Mouse (Mus musculus) embryonic facial prominence, embryonic 10.5 days (tissue): Measurements from ENCODE around the gene Trip4. TPM values are rescaled to one million over a fixed set of nuclear protein-coding genes. Genes with fewer than 3 reads are reported as not detected.

ENCODE experiments used
- DNase-seq: peaks from one replicate; pipeline ENCODE4 v3.0.0-alpha.2; 2017; ENCODE audit warnings: low spot score
- H3K27ac ChIP-seq: fragments of 300-500 bp; sonication (generic); replicated peaks from 2 replicates; pipeline ENCODE4 v1.5.1; 2016; ENCODE audit warnings: mild to moderate bottlenecking
- H3K27me3 ChIP-seq: fragments of 300-500 bp; sonication (generic); replicated peaks from 2 replicates; pipeline ENCODE4 v1.6.1; 2016; ENCODE audit warnings: low read depth, mild to moderate bottlenecking; ENCODE audit not compliant: poor library complexity, severe bottlenecking
- H3K36me3 ChIP-seq: fragments of 300-500 bp; sonication (generic); replicated peaks from 2 replicates; pipeline ENCODE4 v1.6.1; 2016; ENCODE audit warnings: mild to moderate bottlenecking, moderate library complexity
- H3K4me1 ChIP-seq: fragments of 300-500 bp; sonication (generic); 2 replicates; pipeline ENCODE4 v1.6.1; 2016
- H3K4me3 ChIP-seq: fragments of 300-500 bp; sonication (generic); 2 replicates; pipeline ENCODE4 v1.5.1; 2016; ENCODE audit warnings: mild to moderate bottlenecking, moderate library complexity
- H3K9me3 ChIP-seq: fragments of 300-500 bp; sonication (generic); 2 replicates; pipeline ENCODE4 v1.6.1; 2016; ENCODE audit warnings: mild to moderate bottlenecking
- WGBS: fragments of 180-500 bp; shearing (Covaris S2); methylation state at CpG from one replicate; pipeline ENCODE4 v1.1.7; 2016; 5-methylcytosine and 5-hydroxymethylcytosine counted together
- polyA plus RNA-seq: library from polyadenylated mRNA; unstranded; fragments of >200 nt; fragmentation: Nextera tagmentation; extraction: Ambion mirVana; gene quantifications from 2 replicates; pipeline ENCODE4 v1.2.1, GENCODE M21; 2016

The Trip4 gene
- 31.7 and 34.1 TPM in 2 replicates for polyA plus RNA-seq

GRCm38 (mm10) chr9:65908394-65909300 lies at the start of gene Trip4, which contains the start of gene Csnk1g1:
TSS of gene Trip4 (minus strand) at chr9:65908794.
TSS of gene Csnk1g1 (plus strand) at chr9:65908924.
- Histone ChIP-seq H3K27ac (peak within 1 kb of the TSS; percentile 92), H3K27me3 (no peaks in the 10 kb centered on the region), H3K9me3 (no peaks in the 10 kb centered on the region), H3K4me1 (peaks cover 16% of the 10 kb centered on the region; the same call in 1 of the 2 replicates), H3K36me3 (peaks cover 32% of the 10 kb centered on the region), H3K4me3 (peak within 1 kb of the TSS; percentile 89)
- DNase-seq = peak; percentile 96
- WGBS = 1% methylated on average over 38 of the region's 38 CpGs

- WGBS = 87% methylated on average over 3 of the region's 3 CpGs
Measured at GRCm38 (mm10) chr9:65951082-65951587, 42.5 kb upstream of the Trip4 start.

GRCm38 (mm10) chr9:65937566-65937965 lies 29.0 kb upstream of the Trip4 start:
- Histone ChIP-seq H3K27me3 (no peaks in the 10 kb centered on the region), H3K36me3 (no peaks in the 10 kb centered on the region), H3K9me3 (no peaks in the 10 kb centered on the region), H3K27ac (no peak overlapping the region), H3K4me3 (no peak overlapping the region), H3K4me1 (no peaks in the 10 kb centered on the region)
- DNase-seq = no peak
- WGBS = 91% methylated on average over 2 of the region's 2 CpGs

More at GRCm38 (mm10) chr9:65951082-65951587, 42.5 kb upstream of the Trip4 start:
- Histone ChIP-seq H3K27me3 (no peaks in the 10 kb centered on the region), H3K9me3 (no peaks in the 10 kb centered on the region), H3K4me3 (no peak overlapping the region), H3K27ac (no peak overlapping the region), H3K36me3 (peaks cover 23% of the 10 kb centered on the region), H3K4me1 (no peaks in the 10 kb centered on the region)
- DNase-seq = no peak

- Histone ChIP-seq H3K4me3 (no peak overlapping the region), H3K27ac (no peak overlapping the region), H3K4me1 (no peaks in the 10 kb centered on the region), H3K27me3 (no peaks in the 10 kb centered on the region), H3K36me3 (no peaks in the 10 kb centered on the region), H3K9me3 (no peaks in the 10 kb centered on the region)
- no peak for DNase-seq
Measured at GRCm38 (mm10) chr9:65929826-65930225, 21.2 kb upstream of the Trip4 start.

GRCm38 (mm10) chr9:65928456-65928855 lies 19.9 kb upstream of the Trip4 start:
- Histone ChIP-seq H3K4me1 (no peaks in the 10 kb centered on the region), H3K4me3 (no peak overlapping the region), H3K27me3 (no peaks in the 10 kb centered on the region), H3K27ac (no peak overlapping the region), H3K9me3 (no peaks in the 10 kb centered on the region), H3K36me3 (no peaks in the 10 kb centered on the region)
- DNase-seq = no peak

GRCm38 (mm10) chr9:65917015-65917414 lies 8.4 kb upstream of the Trip4 start:
- Histone ChIP-seq H3K36me3 (no peaks in the 10 kb centered on the region), H3K27me3 (no peaks in the 10 kb centered on the region), H3K4me3 (no peak overlapping the region), H3K4me1 (no peaks in the 10 kb centered on the region), H3K27ac (no peak overlapping the region), H3K9me3 (no peaks in the 10 kb centered on the region)
- WGBS = 79% methylated on average over 1 of the region's 1 CpGs
- no peak for DNase-seq

- 82% methylated on average over 2 of the region's 2 CpGs for WGBS
- H3K27ac ChIP-seq = no peak overlapping the region
- H3K4me3 ChIP-seq = no peak overlapping the region
- no peak for DNase-seq
- H3K36me3 ChIP-seq = no peaks in the 10 kb centered on the region
- no peaks in the 10 kb centered on the region for H3K27me3 ChIP-seq
- H3K4me1 ChIP-seq = peaks cover 9% of the 10 kb centered on the region; the same call in 1 of the 2 replicates
- H3K9me3 ChIP-seq = no peaks in the 10 kb centered on the region
Measured at GRCm38 (mm10) chr9:65913976-65914375, 5.4 kb upstream of the Trip4 start.

- Histone ChIP-seq H3K27ac (peak overlapping the region; percentile 92), H3K27me3 (no peaks in the 10 kb centered on the region), H3K9me3 (no peaks in the 10 kb centered on the region), H3K36me3 (peaks cover 21% of the 10 kb centered on the region), H3K4me1 (peaks cover 16% of the 10 kb centered on the region; the same call in 1 of the 2 replicates), H3K4me3 (peak overlapping the region; percentile 89)
- no peak for DNase-seq
- 15% methylated on average over 4 of the region's 4 CpGs for WGBS
Measured at GRCm38 (mm10) chr9:65909837-65910236, 1.2 kb upstream of the Trip4 start.

GRCm38 (mm10) chr9:65909301-65909801 lies 757 bp upstream of the Trip4 start:
- Histone ChIP-seq H3K4me1 (peaks cover 16% of the 10 kb centered on the region; the same call in 1 of the 2 replicates), H3K27ac (peak overlapping the region; percentile 92), H3K4me3 (peak overlapping the region; percentile 89), H3K27me3 (no peaks in the 10 kb centered on the region), H3K36me3 (peaks cover 25% of the 10 kb centered on the region), H3K9me3 (no peaks in the 10 kb centered on the region)
- no peak for DNase-seq
- under 1% methylated on average over 34 of the region's 34 CpGs for WGBS

- H3K36me3 ChIP-seq = peaks cover 84% of the 10 kb centered on the region
- no peak for DNase-seq
- H3K4me3 ChIP-seq = no peak overlapping the region
- peaks cover 7% of the 10 kb centered on the region; the same call in 1 of the 2 replicates for H3K4me1 ChIP-seq
- no peaks in the 10 kb centered on the region for H3K27me3 ChIP-seq
- no peaks in the 10 kb centered on the region for H3K9me3 ChIP-seq
- H3K27ac ChIP-seq = no peak overlapping the region
Measured at GRCm38 (mm10) chr9:65903419-65903818, 5.2 kb downstream of the Trip4 start.

- Histone ChIP-seq H3K4me3 (no peak overlapping the region), H3K36me3 (peaks cover 89% of the 10 kb centered on the region), H3K9me3 (no peaks in the 10 kb centered on the region), H3K27ac (no peak overlapping the region), H3K4me1 (peaks cover 5% of the 10 kb centered on the region; the same call in 1 of the 2 replicates), H3K27me3 (no peaks in the 10 kb centered on the region)
- WGBS = 88% methylated on average over 3 of the region's 3 CpGs
- DNase-seq = no peak
Measured at GRCm38 (mm10) chr9:65902879-65903278, 5.7 kb downstream of the Trip4 start.

- 93% methylated on average over 2 of the region's 2 CpGs for WGBS
- Histone ChIP-seq H3K27me3 (no peaks in the 10 kb centered on the region), H3K36me3 (peaks cover 99% of the 10 kb centered on the region), H3K4me3 (no peak overlapping the region), H3K4me1 (peaks cover 8% of the 10 kb centered on the region), H3K9me3 (no peaks in the 10 kb centered on the region), H3K27ac (no peak overlapping the region)
- DNase-seq = no peak
Measured at GRCm38 (mm10) chr9:65896977-65897376, 11.6 kb downstream of the Trip4 start.
